Mouse (Mus musculus) R1 (cell line): ENCODE measurements around the gene Pdcl.
A peak's percentile ranks its signal among the peaks of the same experiment; 100 is the strongest.

ENCODE experiments used
- DNase-seq: peaks from one replicate; pipeline ENCODE4 v3.0.0-alpha.2; 2018; ENCODE audit warnings: low read depth, low spot score

Pdcl gene

GRCm38 (mm10) chr2:37358633-37359540 is at the start of gene Pdcl:
Gene Pdcl (minus strand): TSS chr2:37359332.
- DNase-seq, result peak; percentile 100

- no peak for DNase-seq
These were observed 36.4 kb upstream of the Pdcl start for GRCm38 (mm10) chr2:37395539-37395938.

- no peak for DNase-seq
These were observed 23.8 kb upstream of the Pdcl start for GRCm38 (mm10) chr2:37382921-37383320.

DNA sequence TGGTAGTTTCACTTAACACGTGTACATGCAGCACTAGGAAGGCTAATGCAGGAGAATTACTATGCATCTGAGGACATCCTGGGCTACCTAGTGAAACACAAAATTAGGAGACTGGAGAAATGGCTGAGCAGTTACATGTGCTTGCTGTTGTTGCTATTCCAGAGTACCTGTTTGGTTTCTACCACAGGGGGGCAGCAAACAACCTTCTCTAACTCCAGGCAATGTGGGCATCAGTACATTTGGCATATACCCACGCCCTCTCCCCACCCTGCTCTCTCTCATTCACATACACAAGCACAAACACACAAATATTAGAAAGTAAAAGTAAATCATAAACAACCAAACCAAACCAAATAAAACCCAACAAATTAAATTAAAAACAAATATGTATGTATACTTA is 21.1 kb upstream of the Pdcl start:
- peak; percentile 79 for DNase-seq

- DNase-seq, result no peak
These were observed 16.9 kb upstream of the Pdcl start for GRCm38 (mm10) chr2:37376018-37376417.

DNA sequence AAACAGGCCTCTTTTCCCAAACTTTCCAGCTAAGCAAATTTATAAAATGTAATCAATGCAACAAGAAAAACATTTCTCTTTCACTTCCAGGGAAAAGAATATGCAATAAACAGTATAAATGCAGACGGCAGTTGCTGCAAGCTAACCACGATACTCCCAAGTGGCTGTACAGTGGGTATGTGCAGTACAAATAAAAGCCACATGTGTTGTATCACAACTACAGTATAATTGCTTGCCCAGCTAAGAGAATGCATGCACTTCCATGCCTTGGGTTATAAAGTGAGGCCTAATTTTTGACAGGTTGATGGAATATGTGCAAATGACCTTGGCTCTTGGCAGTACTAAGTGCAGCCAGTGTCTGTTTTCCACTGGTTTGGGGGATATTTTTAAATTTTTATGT is 11.5 kb upstream of the Pdcl start:
- no peak for DNase-seq

- no peak for DNase-seq
These were observed 776 bp upstream of the Pdcl start for GRCm38 (mm10) chr2:37359908-37360307.

- DNase-seq, result no peak
These were observed 3.6 kb downstream of the Pdcl start for GRCm38 (mm10) chr2:37355571-37355970.

- DNase-seq, result no peak
These were observed 7.5 kb downstream of the Pdcl start for GRCm38 (mm10) chr2:37351671-37352070.

DNA sequence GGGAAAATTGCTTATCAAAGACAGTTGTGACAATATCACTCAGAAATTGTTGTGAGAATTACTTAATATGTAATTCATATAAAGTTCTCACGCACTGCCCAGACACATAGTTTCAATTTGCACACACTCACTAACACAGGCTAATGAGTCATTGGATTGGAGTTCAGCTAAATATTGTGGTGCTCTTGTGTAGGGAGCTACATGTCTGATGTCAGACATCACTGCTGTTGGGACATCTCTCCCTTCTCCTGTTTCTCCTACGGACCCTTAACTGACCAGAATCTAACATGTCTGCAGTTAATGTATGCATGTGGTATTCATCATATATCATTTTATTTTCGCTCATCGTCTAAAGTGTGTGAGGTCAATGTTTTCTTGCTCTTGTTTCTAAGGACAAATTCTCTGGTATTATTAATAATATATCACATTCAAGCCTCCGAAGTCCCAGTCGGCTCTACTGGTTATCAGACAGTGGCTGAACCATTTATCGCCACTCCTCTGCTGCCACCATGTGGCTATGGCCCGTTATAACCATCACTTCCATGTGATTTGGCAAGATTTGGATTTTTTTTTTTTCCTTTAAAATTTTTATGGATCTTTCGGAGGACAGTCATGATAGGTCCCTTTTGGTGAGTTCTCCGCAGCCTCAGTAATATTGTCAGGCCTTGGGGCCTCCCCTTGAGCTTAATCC is 20.5 kb downstream of the Pdcl start:
- DNase-seq, result no peak

GRCm38 (mm10) chr2:37333321-37333720 is 25.8 kb downstream of the Pdcl start:
- DNase-seq, result no peak

GRCm38 (mm10) chr2:37326215-37326614 is 32.9 kb downstream of the Pdcl start, which contains the start of gene Olfr368:
Gene Olfr368 (plus strand): TSS chr2:37326515.
- DNase-seq, result no peak
